Mouse (Mus musculus) embryonic stem cell, embryonic (primary cell): ENCODE data around the gene Tex33.

Experiments used
- CTCF ChIA-PET, 4 experiments: fragments of 300-600 bp in 2 of 4; fragments of 350-600 bp in 2 of 4; sonication (Branson Sonifier 250); formaldehyde crosslinking; loops; one replicate each; lab custom pipeline; 2022; ENCODE audit warnings: inconsistent platforms in 2 of 4; lab: Charles Lee
- POLR2A ChIA-PET, 4 experiments: fragments of 300-600 bp in 2 of 4; fragments of 350-600 bp in 2 of 4; sonication (Branson Sonifier 250); formaldehyde crosslinking; loops; one replicate each; lab custom pipeline; 2022; ENCODE audit warnings: antibody characterized with exemption in 4 of 4, inconsistent platforms in 1 of 4; lab: Charles Lee

Tex33 gene

DNA sequence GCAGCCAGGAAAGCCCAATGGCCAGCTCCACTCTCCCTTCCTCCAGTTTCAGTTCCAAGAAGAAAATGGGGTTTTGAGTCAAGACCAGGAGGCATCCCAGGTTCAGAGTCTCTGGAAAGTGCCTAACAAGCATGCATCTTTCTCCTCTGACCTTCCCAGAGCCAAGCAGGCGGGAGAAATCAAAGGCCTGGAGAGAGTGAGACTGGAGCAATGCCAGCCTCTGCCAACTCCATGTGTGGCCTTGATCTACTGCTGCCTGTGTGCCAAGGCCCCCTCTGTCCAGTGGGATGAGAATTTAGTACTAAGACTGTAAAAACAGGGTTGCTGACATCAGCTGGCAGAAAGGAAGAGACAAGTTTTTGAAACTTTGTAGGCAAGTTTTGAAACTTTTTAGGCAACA is 8.2 kb upstream of the Tex33 start:
- CTCF ChIA-PET: no interaction called here

DNA sequence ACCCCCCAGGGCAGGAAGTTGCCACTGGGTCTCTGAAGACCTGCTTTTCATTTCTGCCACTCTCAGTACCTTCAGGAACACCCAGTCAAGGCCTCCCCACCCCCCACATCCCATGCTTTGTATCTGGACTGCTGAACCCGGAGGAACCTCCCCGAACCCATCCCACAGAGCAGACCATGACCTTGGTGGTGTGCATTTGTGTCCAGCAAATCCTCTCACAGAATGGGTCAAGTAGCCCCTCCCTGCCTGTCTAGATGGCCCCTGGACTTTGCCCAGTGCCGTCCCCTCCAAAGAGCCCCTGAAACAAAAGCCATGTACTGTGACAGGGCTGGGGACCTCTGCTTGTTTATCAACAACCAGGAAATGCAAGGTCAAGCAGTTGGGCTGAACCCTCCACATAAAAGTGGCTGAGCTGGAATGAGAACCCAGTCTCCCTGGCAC is 7.6 kb upstream of the Tex33 start:
- ChIA-PET CTCF (no interaction called here), POLR2A (interaction anchor here in 1 of 4 experiments (1.2 to 1.3 kb wide), 2 partner anchors 22 to 33 kb away, joined by 3 read pairs; no protein-coding TSS in a partner anchor)

More for the DNA sequence above, 8.2 kb upstream of the Tex33 start:
- POLR2A ChIA-PET: interaction anchor here in 2 of 4 experiments (1.2 kb wide), 2 partner anchors 21 to 26 kb away, joined by 3 read pairs; no protein-coding TSS in a partner anchor

DNA sequence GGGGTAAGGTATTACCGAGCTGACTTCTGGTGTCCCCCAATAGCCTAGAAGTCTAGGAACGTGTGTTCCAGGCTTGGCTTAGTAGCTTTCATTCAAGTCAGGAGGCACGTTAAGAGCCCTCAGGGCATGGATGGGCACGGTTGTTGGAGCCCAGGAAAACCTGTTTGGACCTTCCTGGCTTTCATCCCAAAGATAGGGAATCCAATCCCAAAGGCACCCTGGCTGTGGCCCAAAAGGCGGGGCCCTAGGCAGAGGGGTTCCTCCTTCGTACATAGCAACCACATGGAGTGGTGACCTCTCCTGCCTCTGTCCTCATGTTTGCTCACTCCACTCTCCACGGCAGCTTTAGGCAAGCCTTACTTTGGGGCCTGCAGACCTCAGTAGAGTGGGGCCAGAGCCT is 6.7 kb upstream of the Tex33 start:
- ChIA-PET CTCF (interaction anchor here in 2 of 4 experiments (1.0 to 1.5 kb wide), 2 partner anchors 20 to 22 kb away, joined by 3 to 4 read pairs; no protein-coding TSS in a partner anchor), POLR2A (interaction anchor here in 2 of 4 experiments (0.6 to 1.3 kb wide), 4 partner anchors 9 to 580 kb away, joined by 3 to 4 read pairs (median 3); no protein-coding TSS in a partner anchor)

DNA sequence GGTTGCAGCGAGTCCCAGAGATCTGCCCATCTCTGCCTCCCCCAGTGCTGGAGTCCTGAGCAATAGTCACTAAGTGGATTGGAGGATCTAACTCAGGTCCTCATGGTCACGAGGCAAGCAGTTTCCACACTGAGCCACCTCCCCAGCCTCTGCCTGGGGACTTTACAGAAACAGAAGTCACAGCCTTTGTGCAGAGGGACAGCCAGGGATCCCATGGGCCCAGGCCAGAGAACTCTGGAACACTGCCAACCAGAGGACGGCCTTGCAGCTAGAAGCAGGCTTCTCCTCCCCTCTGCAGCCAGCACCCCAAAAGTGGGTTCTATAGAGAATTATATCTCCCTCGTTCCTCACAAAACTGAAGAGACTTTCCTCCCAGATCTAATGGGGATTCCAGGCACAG is 6.2 kb upstream of the Tex33 start:
- POLR2A ChIA-PET: interaction anchor here in 2 of 4 experiments (0.6 to 1.3 kb wide), 4 partner anchors 10 to 581 kb away, joined by 3 to 4 read pairs (median 3); no protein-coding TSS in a partner anchor
- CTCF ChIA-PET: interaction anchor here in 2 of 4 experiments (1.0 to 1.5 kb wide), 2 partner anchors 21 to 22 kb away, joined by 3 to 4 read pairs; no protein-coding TSS in a partner anchor

DNA sequence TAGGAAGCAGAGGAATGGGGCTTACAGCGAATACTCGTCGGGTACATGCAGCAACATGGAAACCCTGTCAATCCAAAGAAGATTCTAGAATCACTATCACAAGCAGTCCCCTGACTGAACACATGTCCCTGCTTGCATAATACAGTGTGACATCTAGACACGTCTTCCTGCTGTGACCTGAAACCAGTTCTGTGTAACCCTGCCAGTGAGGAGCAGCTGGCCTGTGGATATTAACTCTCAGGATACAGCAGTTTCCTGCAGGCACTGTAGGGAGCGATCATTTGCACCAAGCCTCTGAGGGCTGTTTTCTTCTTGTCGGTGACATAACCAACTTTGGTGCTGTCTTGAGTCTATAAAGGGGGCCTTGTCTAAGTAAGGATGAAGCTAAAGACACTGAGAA is 5.6 kb upstream of the Tex33 start:
- CTCF ChIA-PET: interaction anchor here in 1 of 4 experiments (1.5 kb wide), 1 partner anchor 23 kb away, joined by 4 read pairs; no protein-coding TSS in a partner anchor
- POLR2A ChIA-PET: interaction anchor here in 2 of 4 experiments (0.6 to 1.7 kb wide), 3 partner anchors 9 to 132 kb away, joined by 3 to 6 read pairs (median 4); no protein-coding TSS in a partner anchor

DNA sequence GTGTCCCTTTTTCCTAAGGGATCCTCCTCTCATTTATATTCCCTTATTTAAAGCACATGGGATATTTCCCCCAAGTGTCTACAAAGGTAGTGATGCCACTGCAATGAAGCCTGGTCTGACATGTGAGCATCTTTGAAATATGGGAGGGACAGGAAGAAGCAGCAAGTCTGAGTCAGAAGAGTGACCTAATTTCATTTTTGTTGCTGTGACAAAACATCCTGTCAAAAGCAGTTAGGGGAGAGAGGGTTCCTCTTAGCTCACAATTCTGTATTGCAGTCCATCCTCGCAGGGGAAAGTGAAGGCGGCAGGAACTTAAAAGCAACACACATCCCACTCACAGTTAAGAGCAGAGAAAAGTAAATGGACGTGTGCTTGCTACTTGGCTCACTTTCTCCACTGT is 4.9 kb downstream of the Tex33 start:
- POLR2A ChIA-PET: no interaction called here

DNA sequence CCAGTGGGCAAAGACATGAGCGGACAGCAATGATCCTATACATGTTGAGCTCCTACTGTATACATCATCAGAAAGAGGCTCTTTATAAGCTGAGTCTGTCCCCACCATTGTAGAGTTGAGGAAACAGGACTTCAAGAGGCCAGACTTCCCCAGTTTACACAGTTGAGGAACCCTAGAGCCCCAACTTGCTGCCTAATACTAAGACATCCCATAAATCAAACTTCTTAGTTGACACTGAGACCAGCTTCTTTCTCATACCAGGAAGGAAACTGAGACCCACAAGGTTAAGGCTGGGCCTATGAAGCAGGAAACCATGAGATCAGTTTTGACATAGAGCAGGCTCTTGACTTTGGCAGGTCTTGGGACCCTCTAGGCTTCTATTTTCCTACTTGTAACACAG is 10.1 kb downstream of the Tex33 start:
- CTCF ChIA-PET: no interaction called here
- POLR2A ChIA-PET: no interaction called here

More for the DNA sequence above, 4.9 kb downstream of the Tex33 start:
- CTCF ChIA-PET: interaction anchor here in 1 of 4 experiments (1.0 kb wide), 1 partner anchor 32 kb away, joined by 3 read pairs; no protein-coding TSS in a partner anchor

DNA sequence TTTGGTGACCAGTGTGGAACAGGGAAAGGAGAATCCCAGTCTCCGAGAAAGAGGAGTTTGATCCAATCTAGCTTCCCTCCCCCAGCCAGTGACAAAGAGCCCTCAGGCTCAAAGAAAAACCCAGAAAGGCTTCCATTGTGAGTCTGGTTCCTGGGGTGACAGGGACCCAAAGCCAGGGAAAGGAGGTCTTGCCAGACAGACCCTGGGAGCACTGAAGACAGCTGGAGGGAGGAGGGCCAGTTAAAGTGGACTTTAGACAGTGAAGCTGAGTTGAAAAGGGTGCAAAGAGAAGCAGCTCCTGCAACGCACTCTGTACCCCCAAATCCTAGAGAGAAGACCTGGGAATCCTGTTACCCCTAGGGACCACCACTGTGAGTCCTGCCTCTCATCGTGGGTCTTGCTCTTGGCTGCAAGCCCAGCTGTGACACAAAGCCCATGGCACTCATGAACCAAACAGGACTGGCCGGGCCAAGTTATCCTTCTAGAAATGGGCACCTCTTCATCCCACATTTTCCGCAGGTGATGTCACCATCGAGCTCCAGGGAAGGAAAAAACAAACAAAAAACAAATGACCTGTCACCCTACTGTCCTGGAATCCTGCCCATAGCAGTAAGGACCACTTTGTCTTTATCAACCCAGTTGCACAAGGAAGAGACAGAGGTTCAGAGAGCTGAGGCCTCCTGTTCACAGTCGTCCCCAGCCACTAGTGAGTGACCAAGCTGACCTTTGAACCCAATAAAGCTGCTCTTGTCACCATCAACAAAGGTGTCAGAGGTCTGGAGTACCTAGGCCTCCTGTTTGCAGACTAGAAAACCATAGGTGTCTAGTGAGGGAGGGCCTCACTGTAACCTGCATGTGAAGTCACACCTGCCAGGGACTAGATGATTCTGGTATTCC is 11.2 kb downstream of the Tex33 start:
- ChIA-PET CTCF (no interaction called here), POLR2A (no interaction called here)

DNA sequence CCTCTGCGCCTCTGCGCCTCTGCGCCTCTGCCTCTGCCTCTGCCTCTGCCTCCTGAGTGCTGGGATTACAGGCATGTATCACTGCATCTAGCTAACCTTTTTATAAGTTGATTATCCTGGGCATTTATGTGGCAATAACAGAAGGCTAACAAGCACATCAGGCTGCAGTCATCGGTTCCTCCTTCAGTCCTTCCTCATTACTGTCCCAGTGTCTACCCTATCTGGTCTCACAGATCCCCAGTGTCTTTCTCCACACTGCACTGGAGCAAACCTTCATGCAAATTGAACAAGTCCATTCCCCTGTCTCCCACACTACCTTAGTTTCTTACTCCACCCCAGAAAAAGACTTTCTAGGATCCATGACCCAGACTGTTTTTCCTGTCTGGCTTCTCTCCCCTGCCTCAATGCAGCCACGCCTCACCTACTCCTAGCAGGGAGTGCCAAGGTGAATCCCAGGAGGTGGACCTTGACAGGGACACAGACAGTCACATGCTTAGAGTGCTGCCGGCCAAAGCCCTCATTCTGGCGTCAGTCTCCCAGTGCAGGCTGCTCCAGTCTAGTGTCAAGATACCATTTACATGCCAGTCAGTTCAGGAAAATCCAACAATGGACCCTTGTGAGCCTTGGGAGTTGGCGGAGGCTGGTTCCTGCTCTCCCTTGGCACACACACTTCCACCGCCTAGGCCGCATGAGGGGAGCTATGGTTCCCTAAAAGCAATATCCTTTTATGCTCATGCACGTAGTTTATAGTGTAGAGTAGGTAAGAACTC is 12.1 kb downstream of the Tex33 start:
- ChIA-PET POLR2A (no interaction called here), CTCF (interaction anchor here in 1 of 4 experiments (0.6 kb wide), 1 partner anchor 23 kb away, joined by 4 read pairs; no protein-coding TSS in a partner anchor)

DNA sequence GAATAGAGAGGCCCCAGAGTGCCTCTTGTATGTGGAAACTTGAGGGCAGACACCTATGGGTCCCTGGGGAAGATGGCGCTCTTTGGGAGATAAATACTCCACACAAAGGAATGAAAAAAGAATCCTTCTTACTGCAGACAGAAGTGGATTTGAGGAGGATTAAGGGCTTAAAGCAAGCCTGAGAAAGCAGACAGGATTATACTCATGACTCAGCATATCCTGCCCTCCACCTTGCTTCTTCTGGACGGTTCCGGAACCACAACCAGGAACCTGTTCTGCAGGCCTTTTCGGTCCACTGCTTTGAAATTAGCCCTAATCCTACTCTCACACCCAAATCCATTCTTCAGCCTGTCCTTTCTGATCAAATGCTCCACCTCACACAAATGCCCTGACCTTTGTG is 13.6 kb downstream of the Tex33 start:
- POLR2A ChIA-PET: interaction anchor here in 1 of 4 experiments (0.6 kb wide), 1 partner anchor 67 kb away, joined by 3 read pairs; no protein-coding TSS in a partner anchor
- CTCF ChIA-PET: interaction anchor here in 1 of 4 experiments (1.2 kb wide), 1 partner anchor 62 kb away, joined by 3 read pairs; no protein-coding TSS in a partner anchor

DNA sequence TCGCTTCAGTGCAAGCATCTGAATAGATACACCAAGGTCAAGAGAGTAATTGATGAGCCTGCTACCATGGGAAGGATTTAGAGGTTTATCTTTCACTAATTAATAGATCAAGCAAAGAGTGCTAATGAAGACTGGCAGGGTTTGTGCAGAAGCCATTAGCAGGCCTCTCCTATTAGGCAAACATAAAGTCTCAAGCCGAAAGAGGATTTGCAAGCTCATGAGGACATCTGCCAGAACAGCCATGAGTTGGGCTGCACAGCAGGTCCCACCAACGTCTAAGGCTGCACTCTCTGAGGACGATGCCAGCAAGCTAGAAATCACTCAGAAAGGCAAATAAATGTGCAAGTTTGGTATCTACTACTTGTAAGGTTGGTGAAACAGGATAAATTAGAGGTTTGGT is 15.0 kb downstream of the Tex33 start:
- ChIA-PET CTCF (interaction anchor here in 2 of 4 experiments (0.8 to 1.6 kb wide), 3 partner anchors 42 to 110 kb away, joined by 3 read pairs; no protein-coding TSS in a partner anchor), POLR2A (no interaction called here)

DNA sequence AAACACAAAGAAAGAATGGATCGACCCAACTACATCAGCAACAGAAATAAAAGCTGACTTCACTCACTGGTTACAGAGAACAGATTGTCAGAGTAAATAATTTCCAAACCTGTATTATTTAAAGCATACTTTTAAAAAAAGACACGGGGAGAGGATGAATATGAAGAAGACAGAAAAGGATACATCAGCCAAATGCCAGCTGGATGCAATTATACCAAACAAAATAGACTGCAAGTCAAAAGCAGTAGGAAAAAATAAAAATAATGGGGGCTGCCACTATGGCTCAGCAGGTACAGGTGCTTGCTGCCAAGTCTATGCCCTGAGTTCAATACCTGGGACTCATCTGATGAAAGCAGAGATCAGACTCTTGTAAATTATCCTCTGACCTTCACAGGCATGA is 15.5 kb downstream of the Tex33 start:
- ChIA-PET POLR2A (no interaction called here), CTCF (interaction anchor here in 3 of 4 experiments (0.7 to 1.6 kb wide), 3 partner anchors 11 to 42 kb away, joined by 3 read pairs; no protein-coding TSS in a partner anchor)

DNA sequence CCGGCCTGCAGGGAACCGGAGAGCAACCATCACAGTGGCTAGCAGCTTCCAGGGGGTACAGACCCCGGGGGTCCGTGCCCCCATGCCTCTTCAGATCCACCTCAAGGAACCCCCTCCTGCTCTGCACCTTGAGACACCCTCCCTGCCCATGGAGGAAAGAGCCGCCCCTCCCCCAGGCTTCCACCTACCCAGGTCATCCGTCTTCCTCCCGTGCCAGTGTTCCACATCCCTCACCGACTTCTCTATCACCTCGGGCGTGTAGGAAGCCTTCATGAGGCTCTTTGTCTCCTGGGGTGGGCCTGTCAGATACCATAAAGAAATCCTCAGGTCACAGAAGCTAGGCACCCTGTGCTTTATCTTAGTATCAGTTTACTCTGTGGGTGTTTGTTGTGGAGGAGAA is 17.2 kb downstream of the Tex33 start:
- POLR2A ChIA-PET: interaction anchor here in 3 of 4 experiments (0.6 to 1.9 kb wide), 6 partner anchors 26 to 420 kb away, joined by 3 to 11 read pairs (median 4); partner anchors contain the start of genes Mpst (in 3 of the 3) and Tst (in 2 of the 3)
- CTCF ChIA-PET: interaction anchor here (0.7 to 2.5 kb wide), 8 partner anchors 9 to 200 kb away, joined by 3 to 12 read pairs (median 4); no protein-coding TSS in a partner anchor

DNA sequence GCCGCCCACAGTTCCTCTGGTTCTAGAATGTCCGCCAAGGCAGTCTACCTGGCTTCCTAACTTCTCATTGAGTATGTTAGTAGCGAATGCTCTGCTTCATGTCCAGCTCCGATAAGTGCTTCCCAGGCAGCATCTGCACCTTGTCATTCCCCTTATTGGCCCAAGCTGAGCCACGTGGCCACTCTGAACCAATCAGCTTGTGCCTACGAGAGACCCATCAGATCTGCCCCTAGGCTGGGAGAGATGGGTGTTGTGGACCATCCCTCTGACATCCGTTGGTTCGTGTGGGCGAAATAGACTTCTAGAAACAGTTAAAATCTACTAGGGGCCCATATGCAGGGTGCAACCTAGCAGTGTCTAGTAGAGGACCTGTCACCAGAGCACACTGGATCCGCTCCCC is 17.9 kb downstream of the Tex33 start:
- ChIA-PET POLR2A (interaction anchor here in 3 of 4 experiments (0.6 to 1.9 kb wide), 5 partner anchors 26 to 32 kb away, joined by 3 to 11 read pairs (median 4); partner anchors contain the start of genes Mpst (in 3 of the 3) and Tst (in 2 of the 3)), CTCF (interaction anchor here (0.5 to 2.5 kb wide), 9 partner anchors 9 to 658 kb away, joined by 3 to 12 read pairs (median 4); no protein-coding TSS in a partner anchor)

DNA sequence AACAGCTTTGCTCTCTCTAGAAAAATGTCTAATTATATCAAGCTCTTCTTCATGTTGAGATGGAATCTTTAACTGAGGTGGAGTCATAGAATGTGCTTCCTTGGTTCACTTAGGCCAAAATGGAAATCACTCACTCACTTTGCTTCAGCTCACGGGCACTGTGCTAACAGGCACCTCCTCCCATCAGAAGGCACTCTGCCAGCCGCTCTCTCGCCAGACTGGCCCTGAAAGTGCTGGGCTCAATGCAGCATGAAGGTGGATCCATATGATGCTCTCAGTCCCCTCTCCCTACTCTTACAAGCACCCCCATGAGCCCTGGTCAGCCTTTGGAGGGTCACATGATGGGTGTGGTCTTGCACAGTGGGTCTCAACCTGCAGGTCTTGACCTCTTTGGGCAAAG is 21.5 kb downstream of the Tex33 start:
- ChIA-PET CTCF (interaction anchor here in 2 of 4 experiments (0.6 to 1.0 kb wide), 2 partner anchors 12 to 135 kb away, joined by 3 to 4 read pairs; no protein-coding TSS in a partner anchor), POLR2A (no interaction called here)

DNA sequence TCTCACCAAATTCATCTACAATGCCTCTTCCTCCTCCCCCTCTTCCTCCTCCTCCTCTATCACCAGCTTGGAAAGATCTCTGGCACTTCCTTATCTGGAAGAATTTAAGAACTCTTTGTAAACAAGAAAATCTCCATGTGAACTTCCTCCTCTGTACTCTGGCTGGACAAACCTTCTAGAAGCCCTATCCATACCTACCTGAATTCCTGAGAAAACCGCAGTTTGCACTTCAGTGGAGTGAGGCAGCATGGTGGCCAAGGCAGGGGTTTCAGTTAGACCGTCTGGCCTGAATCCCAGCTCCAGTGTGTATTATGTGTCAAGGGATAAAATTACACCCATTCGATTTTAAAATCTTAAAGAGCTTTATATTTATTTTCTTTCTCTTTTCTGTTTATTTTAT is 22.9 kb downstream of the Tex33 start:
- CTCF ChIA-PET: no interaction called here

DNA sequence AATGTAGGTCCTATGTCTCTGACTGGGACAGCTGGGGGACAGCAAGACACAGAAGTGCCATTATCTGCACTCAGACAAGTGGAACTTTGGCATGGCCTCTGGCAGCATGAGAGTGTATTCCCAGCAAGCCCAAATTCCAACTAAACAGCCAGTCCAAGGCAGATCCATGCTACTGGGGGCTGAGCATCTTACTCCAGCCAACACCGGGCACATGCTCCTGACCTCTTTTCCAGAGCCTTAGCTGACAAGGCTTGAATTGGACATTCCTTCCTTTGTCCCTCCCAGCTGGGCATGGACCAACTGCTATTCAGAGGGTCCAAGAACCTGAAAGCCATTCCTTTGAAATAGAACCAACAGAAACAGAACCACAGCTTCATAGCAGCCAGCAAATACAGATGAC is 26.1 kb downstream of the Tex33 start:
- ChIA-PET CTCF (interaction anchor here in 3 of 4 experiments (0.9 to 2.2 kb wide), 6 partner anchors 8 to 130 kb away, joined by 3 to 12 read pairs (median 4); no protein-coding TSS in a partner anchor), POLR2A (interaction anchor here in 1 of 4 experiments (0.6 to 1.2 kb wide), 2 partner anchors 37 to 453 kb away, joined by 4 to 5 read pairs; partner anchors contain the start of gene Mpst)

More for the DNA sequence above, 22.9 kb downstream of the Tex33 start:
- POLR2A ChIA-PET: no interaction called here
